Mouse (Mus musculus) MEL (cell line): ENCODE results near the gene Tmem236. TPM values are rescaled to one million over a fixed set of nuclear protein-coding genes. Genes with fewer than 3 reads are reported as not detected.

Experiments used
- DNase-seq: peaks from one replicate; pipeline ENCODE4 v3.0.0; 2011; ENCODE audit warnings: low read depth, low spot score
- H3K27ac ChIP-seq: 2 replicates; pipeline ENCODE4 v1.5.1; 2012; ENCODE audit warnings: low read depth, mild to moderate bottlenecking, control low read depth, low read length, moderate library complexity; ENCODE audit not compliant: control insufficient read depth
- H3K27me3 ChIP-seq, 2 experiments: fragments of 150-350 bp in 1 of 2; sonication (generic) in 1 of 2; 2 replicates each; pipeline ENCODE4 v1.6.1; 2012; ENCODE audit warnings: low read length in 2 of 2, mild to moderate bottlenecking in 2 of 2, improper control_type of control experiment in 1 of 2, moderate library complexity in 1 of 2; ENCODE audit not compliant: insufficient read depth in 2 of 2, control insufficient read depth in 1 of 2
- H3K36me3 ChIP-seq, 2 experiments: 2 replicates each; pipeline ENCODE4 v1.6.1; 2012 to 2014; ENCODE audit warnings: low read length in 2 of 2, improper control_type of control experiment in 1 of 2, inconsistent platforms in 1 of 2, mild to moderate bottlenecking in 1 of 2; ENCODE audit not compliant: insufficient read depth in 2 of 2, control insufficient read depth in 1 of 2
- H3K4me1 ChIP-seq, 2 experiments: fragments of 150-350 bp in 1 of 2; sonication (generic) in 1 of 2; 2 replicates each; pipeline ENCODE4 v1.6.1; 2012; ENCODE audit warnings: low read length in 2 of 2, improper control_type of control experiment in 1 of 2, mild to moderate bottlenecking in 1 of 2; ENCODE audit not compliant: insufficient read depth in 2 of 2, control insufficient read depth in 1 of 2
- H3K4me3 ChIP-seq, 2 experiments: fragments of 150-350 bp in 1 of 2; sonication (generic) in 1 of 2; 2 replicates each; pipeline ENCODE4 v1.5.1; 2012; ENCODE audit warnings: low read depth in 2 of 2, low read length in 2 of 2, mild to moderate bottlenecking in 2 of 2, moderate library complexity in 2 of 2, control low read depth in 1 of 2, improper control_type of control experiment in 1 of 2; ENCODE audit not compliant: control insufficient read depth in 1 of 2, insufficient read depth in 1 of 2
- H3K79me2 ChIP-seq: 2 replicates; pipeline ENCODE4 v1.6.1; 2012; ENCODE audit warnings: mild to moderate bottlenecking, low read length, moderate library complexity; ENCODE audit not compliant: control insufficient read depth, poor library complexity, insufficient read depth
- H3K9ac ChIP-seq: 2 replicates; pipeline ENCODE4 v1.6.1; 2012; ENCODE audit warnings: low read depth, mild to moderate bottlenecking, control low read depth, low read length, moderate library complexity; ENCODE audit not compliant: control insufficient read depth, poor library complexity, severe bottlenecking
- H3K9me3 ChIP-seq: fragments of 150-350 bp; sonication (generic); replicated peaks from 2 replicates; pipeline ENCODE4 v1.6.1; 2012; ENCODE audit warnings: mild to moderate bottlenecking, low read length, improper control_type of control experiment, moderate library complexity; ENCODE audit not compliant: insufficient read depth
- BHLHE40 ChIP-seq: IDR thresholded peaks from 2 replicates; pipeline ENCODE4 v1.6.1; 2012; ENCODE audit warnings: low read depth, mild to moderate bottlenecking, inconsistent platforms, low read length, improper control_type of control experiment, borderline replicate concordance
- CHD1 ChIP-seq: IDR thresholded peaks from 2 replicates; pipeline ENCODE4 v1.6.1; 2012; ENCODE audit warnings: low read depth, mild to moderate bottlenecking, inconsistent platforms, low read length, improper control_type of control experiment
- CHD2 ChIP-seq: IDR thresholded peaks from 2 replicates; pipeline ENCODE4 v1.6.1; 2011; ENCODE audit warnings: low read length, improper control_type of control experiment
- CTCF ChIP-seq, 3 experiments: IDR thresholded peaks in 2 of 3; conservative IDR thresholded peaks in 1 of 3; 2 replicates each; pipeline ENCODE4 v1.5.1; 2011 to 2012; ENCODE audit warnings: low read length in 3 of 3, low read depth in 2 of 3, mild to moderate bottlenecking in 2 of 3, improper control_type of control experiment in 1 of 3, inconsistent platforms in 1 of 3, mixed read lengths in 1 of 3, moderate library complexity in 1 of 3; ENCODE audit not compliant: control insufficient read depth in 1 of 3, insufficient read depth in 1 of 3, poor library complexity in 1 of 3, severe bottlenecking in 1 of 3
- EP300 ChIP-seq, 2 experiments: IDR thresholded peaks; 2 replicates each; pipeline ENCODE4 v1.6.1; 2011; ENCODE audit warnings: improper control_type of control experiment in 2 of 2, low read length in 2 of 2, low read depth in 1 of 2, mild to moderate bottlenecking in 1 of 2
- ETS1 ChIP-seq: IDR thresholded peaks from 2 replicates; pipeline ENCODE4 v1.6.1; 2012; ENCODE audit warnings: low read depth, mild to moderate bottlenecking, inconsistent platforms, low read length, improper control_type of control experiment, moderate library complexity
- HCFC1 ChIP-seq: IDR thresholded peaks from 2 replicates; pipeline ENCODE4 v1.6.1; 2012; ENCODE audit warnings: low read depth, mild to moderate bottlenecking, inconsistent platforms, low read length, improper control_type of control experiment, moderate library complexity
- JUND ChIP-seq: IDR thresholded peaks from 2 replicates; pipeline ENCODE4 v1.6.1; 2011; ENCODE audit warnings: low read depth, mild to moderate bottlenecking, improper control_type of control experiment, low read length
- KAT2A ChIP-seq: conservative IDR thresholded peaks from 2 replicates; pipeline ENCODE4 v1.6.1; 2012; ENCODE audit warnings: low read depth, low read length, improper control_type of control experiment, inconsistent platforms
- MAFK ChIP-seq: IDR thresholded peaks from 2 replicates; pipeline ENCODE4 v1.6.1; 2011; ENCODE audit warnings: low read depth, mild to moderate bottlenecking, low read length, improper control_type of control experiment, borderline replicate concordance
- MAX ChIP-seq: IDR thresholded peaks from 2 replicates; pipeline ENCODE4 v1.6.1; 2011; ENCODE audit warnings: low read length, improper control_type of control experiment
- MAZ ChIP-seq: IDR thresholded peaks from 2 replicates; pipeline ENCODE4 v1.6.1; 2012; ENCODE audit warnings: low read depth, mild to moderate bottlenecking, inconsistent platforms, low read length, improper control_type of control experiment
- MYB ChIP-seq: IDR thresholded peaks from 2 replicates; pipeline ENCODE4 v1.6.1; 2011; ENCODE audit warnings: mild to moderate bottlenecking, low read depth, low read length, improper control_type of control experiment
- MYC ChIP-seq: IDR thresholded peaks from 2 replicates; pipeline ENCODE4 v1.6.1; 2011; ENCODE audit warnings: low read depth, mild to moderate bottlenecking, low read length, improper control_type of control experiment, moderate library complexity
- NELFE ChIP-seq: IDR thresholded peaks from 2 replicates; pipeline ENCODE4 v1.6.1; 2011; ENCODE audit warnings: low read depth, low read length, improper control_type of control experiment
- NRF1 ChIP-seq: IDR thresholded peaks from 2 replicates; pipeline ENCODE4 v1.6.1; 2014; ENCODE audit warnings: low read depth, mild to moderate bottlenecking, inconsistent platforms, low read length, improper control_type of control experiment, moderate library complexity; ENCODE audit not compliant: poor library complexity, insufficient read depth, severe bottlenecking
- POLR2A ChIP-seq, 2 experiments: IDR thresholded peaks; 2 replicates each; pipeline ENCODE4 v1.6.1; 2011 to 2012; ENCODE audit warnings: low read length in 2 of 2, mild to moderate bottlenecking in 2 of 2, control low read depth in 1 of 2, improper control_type of control experiment in 1 of 2, low read depth in 1 of 2, moderate library complexity in 1 of 2; ENCODE audit not compliant: control insufficient read depth in 1 of 2, insufficient read depth in 1 of 2, poor library complexity in 1 of 2
- POLR2AphosphoS2 ChIP-seq: IDR thresholded peaks from 2 replicates; pipeline ENCODE4 v1.6.1; 2011; ENCODE audit warnings: low read length, improper control_type of control experiment
- POLR2AphosphoS5 ChIP-seq: IDR thresholded peaks from 2 replicates; pipeline ENCODE4 v1.6.1; 2012; ENCODE audit warnings: low read depth, borderline replicate concordance, mild to moderate bottlenecking, inconsistent platforms, low read length, moderate library complexity, mixed read lengths
- RAD21 ChIP-seq: IDR thresholded peaks from 2 replicates; pipeline ENCODE4 v1.6.1; 2011; ENCODE audit warnings: mild to moderate bottlenecking, low read depth, low read length, improper control_type of control experiment
- TAL1 ChIP-seq: IDR thresholded peaks from 2 replicates; pipeline ENCODE4 v1.6.1; 2012; ENCODE audit warnings: mild to moderate bottlenecking, inconsistent platforms, low read length, moderate library complexity, mixed read lengths
- TBP ChIP-seq: IDR thresholded peaks from 2 replicates; pipeline ENCODE4 v1.8.0; 2011; ENCODE audit warnings: low read depth, low read length, improper control_type of control experiment
- TCF12 ChIP-seq: IDR thresholded peaks from 2 replicates; pipeline ENCODE4 v1.6.1; 2014; ENCODE audit warnings: low read depth, mild to moderate bottlenecking, inconsistent platforms, low read length, improper control_type of control experiment, moderate library complexity
- USF1 ChIP-seq: IDR thresholded peaks from 2 replicates; pipeline ENCODE4 v1.6.1; 2014; ENCODE audit warnings: low read depth, mild to moderate bottlenecking, inconsistent platforms, low read length, improper control_type of control experiment, moderate library complexity
- USF2 ChIP-seq, 2 experiments: IDR thresholded peaks; 2 replicates each; pipeline ENCODE4 v1.6.1; 2011 to 2012; ENCODE audit warnings: improper control_type of control experiment in 2 of 2, low read length in 2 of 2, borderline replicate concordance in 1 of 2, inconsistent platforms in 1 of 2, low read depth in 1 of 2, mild to moderate bottlenecking in 1 of 2; ENCODE audit not compliant: insufficient read depth in 1 of 2
- ZC3H11A ChIP-seq: IDR thresholded peaks from 2 replicates; pipeline ENCODE4 v1.6.1; 2012; ENCODE audit warnings: low read depth, mild to moderate bottlenecking, inconsistent platforms, low read length, improper control_type of control experiment
- ZMIZ1 ChIP-seq: IDR thresholded peaks from 2 replicates; pipeline ENCODE4 v1.6.1; 2012; ENCODE audit warnings: low read depth, mild to moderate bottlenecking, inconsistent platforms, low read length, improper control_type of control experiment, moderate library complexity
- polyA plus RNA-seq, 2 experiments: library from polyadenylated mRNA; stranded (reverse) in 1 of 2; unstranded in 1 of 2; fragments of >175 nt in 1 of 2; fragments of >200 nt in 1 of 2; gene quantifications; 2 replicates each; pipeline versions ENCODE4 v1.2.1 to v1.2.4; 2012; ENCODE audit warnings: low replicate concordance in 2 of 2, low read depth in 1 of 2; ENCODE audit not compliant: insufficient read length in 2 of 2, insufficient read depth in 1 of 2, missing spikeins in 1 of 2
- total RNA-seq: library from RNA; depleted of rRNA; stranded (reverse); fragments of 300-350 nt; gene quantifications from 2 replicates; pipeline ENCODE4 v1.2.3, GENCODE M21; 2012

Tmem236 gene
- total and polyA plus RNA-seq, 3 experiments = 0.04 to 0.06 TPM; not detected in 1

GRCm38 (mm10) chr2:14236920-14237319 is 62.6 kb downstream of the Tmem236 start:
- TF ChIP-seq BHLHE40 (peak; percentile 65; the same call in 1 of the 2 replicates), POLR2A (IDR thresholded peaks at IDR 0.05; ENCODE audit: control insufficient read depth in 1 of 2, insufficient read depth in 1 of 2, low read depth in 1 of 2, low read length in 2 of 2, poor library complexity in 1 of 2) (no peak), ETS1 (0 out of 2 replicates have a peak, but pooled peaks have one; percentile 15), TAL1 (no peak), CHD1 (no peak), EP300 (IDR thresholded peaks at IDR 0.05; ENCODE audit: low read depth in 1 of 2, low read length in 2 of 2) (peak in 1 of 2 experiments; percentile 44; a peak in 1 of 4 replicates), USF1 (peak; percentile 67), POLR2AphosphoS5 (no peak), TCF12 (peak; percentile 60), TBP (no peak), NELFE (no peak)
- Histone ChIP-seq H3K36me3 (peaks cover 0 to 2% of the 10 kb centered on the region in 2 experiments; a peak in 1 of 4 replicates), H3K79me2 (no peaks in the 10 kb centered on the region), H3K4me1 (peaks cover 0 to 7% of the 10 kb centered on the region in 2 experiments; a peak in 2 of 4 replicates), H3K4me3 (no peak overlapping the region), H3K27ac (no peak overlapping the region), H3K9me3 (no peaks in the 10 kb centered on the region), H3K9ac (no peak overlapping the region), H3K27me3 (no peaks in the 10 kb centered on the region)
- DNase-seq = no peak

GRCm38 (mm10) chr2:14237723-14238122 is 63.4 kb downstream of the Tmem236 start:
- no peak overlapping the region for H3K4me3 ChIP-seq
- TF ChIP-seq CHD2 = no peak
- no peak for TF ChIP-seq JUND
- TF ChIP-seq KAT2A = no peak
- TF ChIP-seq HCFC1 = no peak
- TF ChIP-seq USF2 (IDR thresholded peaks at IDR 0.05; ENCODE audit: borderline replicate concordance in 1 of 2, insufficient read depth in 1 of 2, low read depth in 1 of 2, low read length in 2 of 2) = no peak
- TF ChIP-seq POLR2AphosphoS2 = no peak
- TF ChIP-seq RAD21 = no peak
- no peak for TF ChIP-seq MAX
- TF ChIP-seq MAZ = no peak
- no peak for TF ChIP-seq MAFK
- no peak for TF ChIP-seq NELFE
- TF ChIP-seq CTCF (IDR thresholded peaks at IDR 0.05 in 2 of 3, conservative IDR thresholded peaks at IDR 0.05 in 1 of 3; ENCODE audit: control insufficient read depth in 1 of 3, insufficient read depth in 1 of 3, low read depth in 2 of 3, low read length in 3 of 3, poor library complexity in 1 of 3, severe bottlenecking in 1 of 3) = no peak
- TF ChIP-seq ZMIZ1 = no peak
- no peak for TF ChIP-seq POLR2AphosphoS5
- TF ChIP-seq ZC3H11A = no peak
- no peak for TF ChIP-seq NRF1
- TF ChIP-seq MYC = no peak
- no peak for TF ChIP-seq MYB
- TF ChIP-seq POLR2A (IDR thresholded peaks at IDR 0.05; ENCODE audit: control insufficient read depth in 1 of 2, insufficient read depth in 1 of 2, low read depth in 1 of 2, low read length in 2 of 2, poor library complexity in 1 of 2) = no peak
- no peaks in the 10 kb centered on the region for H3K27me3 ChIP-seq
- H3K27ac ChIP-seq = no peak overlapping the region
- DNase-seq = no peak
- H3K9me3 ChIP-seq = no peaks in the 10 kb centered on the region
- H3K9ac ChIP-seq = no peak overlapping the region
- H3K79me2 ChIP-seq = no peaks in the 10 kb centered on the region
- peaks cover 0 to 4% of the 10 kb centered on the region in 2 experiments; a peak in 2 of 4 replicates for H3K4me1 ChIP-seq
- peaks cover 0 to 2% of the 10 kb centered on the region in 2 experiments; a peak in 1 of 4 replicates for H3K36me3 ChIP-seq
